Mouse (Mus musculus): ENCODE data around the gene Cxadr. TPM values are rescaled to one million over a fixed set of nuclear protein-coding genes. Genes with fewer than 3 reads are reported as not detected.
"Not testable (repeated sequence)": the region's sequence is repeated elsewhere in the genome, so short reads cannot be mapped to it uniquely, and the experiment has no call there.

Cxadr gene
- total RNA-seq, 1 experiment from 2014 or later: 0.32 TPM

GRCm38 (mm10) chr16:78347328-78347926, 46.1 kb downstream of the Cxadr start:
- ATAC-seq (replicated peaks; ENCODE audit: low read depth, poor library complexity, severe bottlenecking): no peak

GRCm38 (mm10) chr16:78357757-78358156, 56.5 kb downstream of the Cxadr start:
- ATAC-seq (replicated peaks; ENCODE audit: low read depth, poor library complexity, severe bottlenecking): 0 out of 2 replicates have a peak, but pooled peaks have one; percentile 29

- ATAC-seq (replicated peaks; ENCODE audit: low read depth, poor library complexity, severe bottlenecking): no peak
These were observed 60.2 kb downstream of the Cxadr start for GRCm38 (mm10) chr16:78361466-78361865.

- ATAC-seq (replicated peaks; ENCODE audit: low read depth, poor library complexity, severe bottlenecking): not testable (repeated sequence)
These were observed 63.3 kb downstream of the Cxadr start for GRCm38 (mm10) chr16:78364554-78364953.

GRCm38 (mm10) chr16:78371491-78372046, 70.3 kb downstream of the Cxadr start:
- no peak for ATAC-seq (replicated peaks; ENCODE audit: low read depth, poor library complexity, severe bottlenecking)

- ATAC-seq (replicated peaks; ENCODE audit: low read depth, poor library complexity, severe bottlenecking): no peak
These were observed 71.5 kb downstream of the Cxadr start for GRCm38 (mm10) chr16:78372786-78373185.

GRCm38 (mm10) chr16:78373743-78374142, 72.5 kb downstream of the Cxadr start:
- no peak for ATAC-seq (replicated peaks; ENCODE audit: low read depth, poor library complexity, severe bottlenecking)

- peak; percentile 30 for ATAC-seq (replicated peaks; ENCODE audit: low read depth, poor library complexity, severe bottlenecking)
These were observed 73.9 kb downstream of the Cxadr start for GRCm38 (mm10) chr16:78375222-78375621.

- peak; percentile 48 for ATAC-seq (replicated peaks; ENCODE audit: low read depth, poor library complexity, severe bottlenecking)
These were observed 74.8 kb downstream of the Cxadr start for GRCm38 (mm10) chr16:78375821-78376691.

GRCm38 (mm10) chr16:78376745-78377570, 75.7 kb downstream of the Cxadr start, which contains the start of gene Btg3:
Btg3 (minus strand) TSS chr16:78377192.
- ATAC-seq (replicated peaks; ENCODE audit: low read depth, poor library complexity, severe bottlenecking): peak; percentile 78

GRCm38 (mm10) chr16:78378493-78378892, 77.2 kb downstream of the Cxadr start:
- ATAC-seq (replicated peaks; ENCODE audit: low read depth, poor library complexity, severe bottlenecking): no peak

- no peak for ATAC-seq (replicated peaks; ENCODE audit: low read depth, poor library complexity, severe bottlenecking)
These were observed 87.8 kb downstream of the Cxadr start for GRCm38 (mm10) chr16:78389122-78389521.

GRCm38 (mm10) chr16:78389986-78390385, 88.7 kb downstream of the Cxadr start:
- ATAC-seq (replicated peaks; ENCODE audit: low read depth, poor library complexity, severe bottlenecking): no peak

- ATAC-seq (replicated peaks; ENCODE audit: low read depth, poor library complexity, severe bottlenecking): 0 out of 2 replicates have a peak, but pooled peaks have one; percentile 40
These were observed 90.1 kb downstream of the Cxadr start for GRCm38 (mm10) chr16:78391354-78391753.

- peak; percentile 81 for ATAC-seq (replicated peaks; ENCODE audit: low read depth, poor library complexity, severe bottlenecking)
These were observed 97.4 kb downstream of the Cxadr start for GRCm38 (mm10) chr16:78398734-78399133.

- peak; percentile 73 for ATAC-seq (replicated peaks; ENCODE audit: low read depth, poor library complexity, severe bottlenecking)
These were observed 98.1 kb downstream of the Cxadr start for GRCm38 (mm10) chr16:78399423-78399822.

- ATAC-seq (replicated peaks; ENCODE audit: low read depth, poor library complexity, severe bottlenecking): peak; percentile 46
These were observed 101.0 kb downstream of the Cxadr start for GRCm38 (mm10) chr16:78402316-78402715.

GRCm38 (mm10) chr16:78406657-78407056, 105.4 kb downstream of the Cxadr start:
- ATAC-seq (replicated peaks; ENCODE audit: low read depth, poor library complexity, severe bottlenecking): no peak

GRCm38 (mm10) chr16:78407855-78408254, 106.6 kb downstream of the Cxadr start:
- ATAC-seq (replicated peaks; ENCODE audit: low read depth, poor library complexity, severe bottlenecking): no peak
